Mouse (Mus musculus) thymus, postnatal 14 days (tissue): ENCODE results near the gene Kif15.

Experiments
- DNase-seq: peaks from one replicate; pipeline ENCODE4 v3.0.0; 2021

Gene Kif15

GRCm38 (mm10) chr9:122950643-122951475, at the start of gene Kif15, which contains the start of gene 1110059G10Rik:
Gene Kif15, plus strand, starts transcription at chr9:122951046.
Gene 1110059G10Rik, minus strand, starts transcription at chr9:122951000.
- peak; percentile 93 for DNase-seq

- no peak for DNase-seq
These were observed 49.8 kb upstream of the Kif15 start for GRCm38 (mm10) chr9:122901047-122901446.

- DNase-seq, result no peak
These were observed 47.9 kb upstream of the Kif15 start for GRCm38 (mm10) chr9:122902717-122903535.

- DNase-seq, result no peak
These were observed 28.4 kb upstream of the Kif15 start for GRCm38 (mm10) chr9:122922436-122922835.

- peak; percentile 4 for DNase-seq
These were observed 27.9 kb upstream of the Kif15 start, which contains the start of gene Zfp105 for GRCm38 (mm10) chr9:122922936-122923381. Gene Zfp105, plus strand, starts transcription at chr9:122923072.

DNA sequence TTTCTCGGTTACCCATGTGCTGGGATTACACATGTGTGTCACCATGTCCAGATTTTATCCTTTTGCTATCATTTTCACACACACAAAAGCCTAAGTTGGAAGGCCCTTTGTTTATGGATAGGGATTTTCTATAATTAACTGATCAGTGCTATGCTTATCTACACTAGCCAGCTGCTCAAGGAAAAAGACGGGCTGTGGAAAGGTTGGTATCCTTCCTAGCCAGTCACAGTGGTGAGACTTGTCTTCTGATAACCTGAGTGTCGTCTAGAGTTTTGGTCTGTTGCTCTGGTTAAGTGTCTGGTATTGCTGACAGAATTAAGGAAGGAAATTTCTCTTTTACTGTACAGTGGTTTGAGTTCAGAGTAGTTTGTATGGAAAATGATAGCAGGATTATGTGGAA, 21.9 kb upstream of the Kif15 start:
- DNase-seq, result no peak

GRCm38 (mm10) chr9:122998406-122999192, 47.8 kb downstream of the Kif15 start:
- no peak for DNase-seq

DNA sequence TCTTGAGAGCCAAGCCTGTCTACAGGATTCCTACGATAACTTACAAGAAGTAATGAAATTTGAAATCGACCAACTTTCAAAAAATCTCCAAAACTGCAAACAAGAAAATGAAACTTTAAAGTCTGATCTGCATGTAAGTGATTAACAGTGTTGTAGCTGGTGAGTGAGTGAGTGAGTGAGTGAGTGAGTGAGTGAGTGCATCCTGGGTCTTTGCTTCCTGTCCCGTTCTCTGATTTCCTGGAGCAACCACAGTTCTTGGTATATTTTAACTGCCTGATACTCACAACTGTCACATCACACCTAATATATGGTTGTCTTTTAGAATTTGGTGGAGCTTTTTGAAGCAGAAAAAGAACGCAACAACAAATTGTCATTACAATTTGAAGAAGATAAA, 48.3 kb downstream of the Kif15 start:
- no peak for DNase-seq

GRCm38 (mm10) chr9:123004718-123005117, 53.9 kb downstream of the Kif15 start:
- DNase-seq, result no peak

DNA sequence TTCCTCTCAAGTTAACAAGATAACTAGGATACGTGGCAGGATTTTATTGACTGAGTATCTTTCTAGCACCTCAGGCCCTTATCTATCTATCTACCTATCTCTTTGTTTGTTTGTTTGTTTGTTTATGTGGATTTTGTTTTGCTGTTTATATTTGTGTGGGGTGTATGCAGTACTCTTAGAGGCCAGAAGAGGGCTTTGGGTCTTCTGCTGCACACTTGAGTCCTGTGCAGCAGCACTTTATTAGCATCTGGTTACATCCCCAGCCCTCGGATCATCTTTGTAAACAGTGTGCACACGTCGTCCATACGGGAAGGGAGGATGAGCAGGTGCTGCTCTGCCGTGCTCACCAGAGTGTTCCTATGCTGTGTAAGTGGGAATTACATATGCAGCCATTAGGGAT, 55.2 kb downstream of the Kif15 start:
- no peak for DNase-seq

DNA sequence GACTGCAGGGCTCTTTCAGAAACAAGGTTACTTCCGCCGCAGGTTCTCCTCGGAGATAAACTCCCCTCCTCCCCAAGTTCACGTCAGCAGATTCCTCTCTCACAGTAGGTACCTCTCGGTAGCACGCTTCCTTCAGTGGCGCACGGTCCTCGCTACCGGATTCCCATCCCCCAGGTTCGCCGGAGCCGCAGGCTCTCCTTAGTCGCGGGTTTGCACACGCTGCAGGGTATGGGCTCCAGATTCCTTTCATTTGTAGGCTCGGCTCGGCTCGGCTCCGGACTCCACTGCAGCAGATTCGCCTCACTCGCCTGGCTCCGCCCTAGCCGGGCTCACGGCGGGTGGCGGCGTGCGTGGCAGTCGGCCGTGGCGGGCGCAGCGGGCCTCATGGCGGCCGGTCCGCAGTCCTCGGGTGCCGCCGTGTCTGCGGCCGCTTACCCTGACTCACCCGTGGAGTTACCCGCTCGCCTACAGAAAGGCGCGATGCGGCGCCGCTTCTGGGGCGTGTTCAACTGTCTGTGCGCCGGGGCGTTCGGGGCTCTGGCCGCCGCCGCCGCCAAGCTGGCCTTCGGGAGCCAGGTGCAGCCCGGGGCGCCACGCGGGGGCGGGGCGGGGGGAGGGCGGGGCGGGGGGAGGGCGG, 70.3 kb downstream of the Kif15 start, which contains the start of gene Tmem42:
Tmem42 (plus strand) TSS at position 332 of the 637 bp plus-strand sequence.
- DNase-seq, result peak; percentile 87

DNA sequence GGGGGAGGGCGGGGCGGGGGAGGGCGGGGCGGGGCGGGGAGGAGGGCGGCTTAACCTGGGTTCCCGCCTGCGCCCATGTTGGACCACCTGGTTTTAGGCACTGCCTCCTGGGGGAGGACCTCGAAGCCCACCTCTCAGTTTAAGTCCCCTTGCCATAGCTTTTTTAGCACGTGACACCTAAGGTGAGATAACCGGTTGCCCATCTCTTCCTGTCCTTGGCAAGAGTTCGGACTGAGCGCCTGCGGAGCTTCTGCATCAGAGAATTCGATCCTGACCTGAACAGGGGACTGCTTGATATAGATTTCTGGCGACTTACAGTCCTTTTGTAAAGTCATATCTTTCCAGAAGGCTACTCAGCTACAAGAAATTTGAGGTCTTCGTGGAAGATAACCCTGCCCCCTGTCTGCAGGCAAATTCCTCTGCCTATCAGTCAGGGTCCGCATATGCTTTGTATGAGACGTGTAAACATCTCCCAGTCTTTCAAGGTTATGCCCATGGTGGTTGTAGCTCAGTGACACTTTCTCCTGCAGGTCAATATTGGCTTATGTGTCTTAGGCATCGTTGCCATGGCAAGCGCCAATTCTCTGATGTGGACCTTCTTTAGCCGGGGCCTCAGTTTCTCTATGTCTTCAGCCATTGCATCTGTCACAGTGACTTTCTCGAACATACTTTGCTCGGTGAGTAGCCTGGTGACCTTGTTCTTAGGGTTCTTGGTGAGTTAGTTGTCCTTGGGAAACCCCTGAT, 71.0 kb downstream of the Kif15 start:
- DNase-seq, result no peak

GRCm38 (mm10) chr9:123024201-123024600, 73.4 kb downstream of the Kif15 start:
- DNase-seq, result no peak

DNA sequence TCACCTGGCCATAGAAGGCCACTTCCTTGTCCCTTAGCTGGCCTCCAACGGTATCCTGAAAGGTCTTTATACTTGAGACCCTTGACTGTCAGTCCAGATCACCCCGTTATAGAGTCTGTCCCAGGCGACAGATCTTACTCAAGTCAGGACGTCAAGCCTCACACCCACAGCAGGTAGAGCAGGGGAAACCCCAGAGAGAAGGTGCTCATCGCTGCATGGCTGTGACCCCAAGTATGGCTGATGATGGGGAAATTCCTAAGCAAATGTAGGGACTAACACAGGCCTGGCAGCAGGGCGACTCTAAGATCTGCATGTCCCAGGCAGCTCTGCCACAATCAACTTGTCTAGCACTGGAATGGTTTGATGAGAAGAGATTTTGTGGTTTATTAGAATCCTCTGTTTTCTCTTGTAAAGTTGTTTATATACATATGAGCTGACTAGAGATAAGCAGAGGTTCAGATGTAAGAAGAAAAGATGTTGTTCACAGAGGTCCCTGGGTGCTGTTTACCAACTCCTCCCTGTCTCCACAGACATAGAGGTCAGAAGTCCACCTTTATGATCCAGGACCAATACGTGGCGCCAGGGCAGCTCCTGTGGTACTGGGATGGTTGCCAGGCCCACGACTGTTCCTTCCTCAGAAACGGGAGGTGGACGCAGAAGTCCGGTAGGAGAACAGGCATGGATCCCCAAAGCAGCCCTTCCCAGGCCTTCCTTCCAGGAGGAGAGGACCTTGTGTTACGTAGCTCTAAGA, 80.8 kb downstream of the Kif15 start:
- DNase-seq, result no peak

DNA sequence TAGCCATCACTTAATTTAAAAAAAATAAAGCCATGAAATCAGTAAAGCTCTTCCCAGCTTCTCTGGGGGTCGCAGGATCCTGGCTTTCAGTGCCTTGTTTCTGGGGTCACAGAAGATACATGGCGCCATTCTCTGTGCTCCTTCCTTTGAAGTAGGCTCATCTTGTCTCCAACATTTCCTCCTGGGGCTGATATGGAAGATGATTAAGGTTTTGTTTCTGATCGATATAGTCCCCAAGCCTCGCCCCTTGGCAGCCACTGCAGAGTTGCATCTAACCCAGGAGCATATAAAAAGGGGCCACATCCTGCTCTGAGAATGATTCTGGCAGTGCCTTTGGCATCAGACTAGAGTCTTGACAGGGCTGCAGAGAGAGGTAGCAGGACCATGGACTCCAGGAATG, 83.6 kb downstream of the Kif15 start, which contains the start of gene Tgm4:
Tgm4 (plus strand) TSS at position 301 of the 400 bp plus-strand sequence.
- no peak for DNase-seq

DNA sequence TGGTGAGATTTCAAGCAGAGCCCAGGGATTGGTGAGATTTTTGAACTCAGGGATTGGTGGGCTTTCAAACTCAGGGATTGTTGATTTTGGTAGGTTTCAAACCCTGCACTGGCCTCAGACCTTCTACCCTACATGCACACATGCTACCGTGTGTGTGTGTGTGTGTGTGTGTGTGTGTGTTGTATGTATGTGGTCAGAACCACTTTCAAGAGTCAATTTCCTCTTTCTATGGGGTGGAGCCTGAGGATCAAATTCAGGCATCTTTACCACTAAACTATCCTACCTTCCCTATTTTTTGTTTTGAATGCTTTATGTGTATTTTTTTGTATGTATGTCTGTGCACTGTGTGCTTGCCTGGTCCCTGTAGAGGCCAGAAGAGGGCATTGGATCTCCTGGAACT, 96.8 kb downstream of the Kif15 start:
- no peak for DNase-seq

DNA sequence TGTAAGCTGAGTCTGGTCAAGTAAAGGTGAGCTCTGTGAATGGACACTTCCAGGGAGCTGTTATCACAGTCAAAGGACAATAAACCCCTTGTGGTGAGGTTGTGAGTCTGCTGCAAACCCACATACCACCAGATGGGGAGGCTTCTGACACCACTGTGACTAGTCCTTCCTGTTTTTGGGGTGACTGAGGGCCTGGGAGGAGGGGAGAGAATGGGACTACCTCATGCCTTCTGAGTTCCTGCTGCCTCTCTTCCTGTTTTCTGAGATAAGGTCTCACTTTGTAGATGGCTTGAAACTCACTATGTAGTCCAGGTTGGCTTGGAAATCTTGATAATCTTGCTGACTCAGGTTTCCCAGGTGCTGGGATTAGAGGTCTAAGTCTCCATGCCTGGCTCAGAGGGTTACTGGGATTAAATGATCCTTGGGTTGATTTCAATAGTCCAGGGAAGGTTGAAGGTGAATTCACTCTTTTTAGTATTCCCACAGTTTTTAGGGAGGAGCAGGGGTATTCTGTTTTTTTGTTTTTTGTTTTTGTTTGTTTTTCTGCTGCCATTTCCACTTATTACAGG, 108.0 kb downstream of the Kif15 start:
- DNase-seq, result peak; percentile 50

GRCm38 (mm10) chr9:123060172-123060571, 109.3 kb downstream of the Kif15 start:
- DNase-seq, result no peak
